Mouse (Mus musculus) midbrain, embryonic 10.5 days (tissue): Measurements from ENCODE around the gene Dgke. TPM values are rescaled to one million over a fixed set of nuclear protein-coding genes. Genes with fewer than 3 reads are reported as not detected.
"Not testable (repeated sequence)": the region's sequence is repeated elsewhere in the genome, so short reads cannot be mapped to it uniquely, and the experiment has no call there.

Source experiments
- DNase-seq: peaks from one replicate; pipeline ENCODE4 v3.0.0-alpha.2; 2017; ENCODE audit warnings: low spot score
- H3K27ac ChIP-seq: fragments of 300-500 bp; sonication (generic); replicated peaks from 2 replicates; pipeline ENCODE4 v1.5.1; 2016; ENCODE audit warnings: mild to moderate bottlenecking
- H3K27me3 ChIP-seq: fragments of 300-500 bp; sonication (generic); 2 replicates; pipeline ENCODE4 v1.6.1; 2016; ENCODE audit warnings: low read depth, mild to moderate bottlenecking; ENCODE audit not compliant: poor library complexity, severe bottlenecking
- H3K36me3 ChIP-seq: fragments of 300-500 bp; sonication (generic); 2 replicates; pipeline ENCODE4 v1.6.1; 2016; ENCODE audit warnings: mild to moderate bottlenecking, moderate library complexity
- H3K4me1 ChIP-seq: fragments of 300-500 bp; sonication (generic); 2 replicates; pipeline ENCODE4 v1.6.1; 2016
- H3K4me3 ChIP-seq: fragments of 300-500 bp; sonication (generic); 2 replicates; pipeline ENCODE4 v1.5.1; 2016; ENCODE audit warnings: mild to moderate bottlenecking, moderate library complexity
- H3K9me3 ChIP-seq: fragments of 300-500 bp; sonication (generic); replicated peaks from 2 replicates; pipeline ENCODE4 v1.6.1; 2016; ENCODE audit warnings: mild to moderate bottlenecking
- WGBS: fragments of 180-500 bp; shearing (Covaris S2); methylation state at CpG from one replicate; pipeline ENCODE4 v1.1.7; 2016; 5-methylcytosine and 5-hydroxymethylcytosine counted together
- polyA plus RNA-seq: library from polyadenylated mRNA; unstranded; fragments of >200 nt; fragmentation: Nextera tagmentation; extraction: Ambion mirVana; gene quantifications from 2 replicates; pipeline ENCODE4 v1.2.1, GENCODE M21; 2016

Gene Dgke
- polyA plus RNA-seq, 1 experiment from 2014 or later = 4.2 TPM

DNA sequence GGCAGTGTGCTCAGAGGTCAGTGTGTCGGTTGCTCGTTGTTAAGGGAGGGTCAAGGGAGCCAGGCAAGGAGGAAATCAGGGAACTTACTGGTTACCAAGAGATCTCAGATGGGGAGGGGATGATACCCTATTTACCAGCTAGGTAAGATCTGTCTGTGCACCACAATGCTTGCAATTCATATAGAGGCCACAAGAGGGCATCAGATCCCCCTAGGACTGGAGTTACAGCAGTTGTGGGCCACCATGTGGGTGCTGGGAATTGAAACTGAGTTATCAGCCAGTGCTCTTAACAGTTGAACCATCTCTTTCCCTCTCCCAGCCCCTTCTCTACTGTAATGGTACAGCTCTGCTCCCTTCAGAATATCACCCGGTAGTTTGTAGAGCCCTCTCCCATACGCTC is 22.1 kb upstream of the Dgke start:
- Histone ChIP-seq H3K27me3 (no peaks in the 10 kb centered on the region), H3K4me3 (no peak overlapping the region), H3K4me1 (no peaks in the 10 kb centered on the region), H3K27ac (no peak overlapping the region), H3K9me3 (peaks cover 5% of the 10 kb centered on the region; the same call in 1 of the 2 replicates), H3K36me3 (no peaks in the 10 kb centered on the region)
- 91% methylated on average over 4 of the region's 4 CpGs for WGBS
- no peak for DNase-seq

DNA sequence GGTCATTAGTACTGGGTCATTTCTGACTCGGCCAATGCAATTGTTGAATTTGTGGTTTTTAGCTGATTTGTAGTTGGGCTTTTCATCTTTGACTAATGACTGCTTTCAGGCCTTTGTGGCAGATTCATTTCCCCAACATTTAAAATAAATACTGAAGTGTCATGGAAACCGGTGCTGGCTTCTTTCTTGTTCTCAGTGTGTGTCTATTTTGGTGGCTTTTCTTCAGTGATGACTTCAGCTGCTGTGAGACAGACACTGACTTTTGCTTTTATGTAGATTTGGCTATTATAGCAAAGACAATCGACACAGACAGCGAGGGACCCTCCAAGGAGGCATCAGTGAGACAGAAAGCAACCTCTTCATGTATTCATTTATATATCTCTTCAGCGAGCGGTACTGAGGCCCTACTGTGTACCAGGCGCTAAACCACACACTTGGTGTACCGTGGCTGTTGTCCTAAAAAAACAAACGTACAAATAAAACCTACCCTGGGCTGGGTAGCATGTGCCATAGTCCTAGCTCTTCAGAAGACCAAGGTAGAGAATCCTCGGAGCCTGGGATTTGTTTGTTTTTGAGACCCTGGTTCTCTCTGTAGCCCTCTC is 19.7 kb upstream of the Dgke start:
- Histone ChIP-seq H3K4me3 (no peak overlapping the region), H3K27ac (no peak overlapping the region), H3K9me3 (peaks cover 5% of the 10 kb centered on the region; the same call in 1 of the 2 replicates), H3K4me1 (no peaks in the 10 kb centered on the region), H3K36me3 (no peaks in the 10 kb centered on the region), H3K27me3 (no peaks in the 10 kb centered on the region)
- no peak for DNase-seq
- 84% methylated on average over 10 of the region's 10 CpGs for WGBS

DNA sequence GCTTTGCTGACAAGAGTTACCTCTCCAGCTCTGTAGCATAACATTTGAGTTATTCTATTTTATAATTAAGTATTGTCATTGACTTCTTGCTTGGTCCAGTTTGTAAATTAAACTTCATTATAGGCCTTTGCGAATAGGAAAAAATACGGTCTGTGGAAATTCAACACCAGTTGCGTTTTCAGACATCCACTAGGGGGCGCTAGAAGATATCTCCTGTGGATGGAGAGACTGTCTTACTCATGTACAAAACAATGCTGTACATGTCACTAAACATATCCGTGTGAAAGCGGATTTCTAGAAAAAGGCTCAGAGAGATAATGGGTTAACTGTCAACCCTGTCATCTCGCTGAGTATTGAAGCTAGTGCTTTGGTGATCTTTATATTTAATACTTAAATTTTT is 18.0 kb upstream of the Dgke start:
- Histone ChIP-seq H3K27ac (no peak overlapping the region), H3K4me1 (no peaks in the 10 kb centered on the region), H3K27me3 (no peaks in the 10 kb centered on the region), H3K36me3 (no peaks in the 10 kb centered on the region), H3K9me3 (peaks cover 5% of the 10 kb centered on the region; the same call in 1 of the 2 replicates), H3K4me3 (no peak overlapping the region)
- WGBS = 49% methylated on average over 7 of the region's 7 CpGs
- DNase-seq = no peak

DNA sequence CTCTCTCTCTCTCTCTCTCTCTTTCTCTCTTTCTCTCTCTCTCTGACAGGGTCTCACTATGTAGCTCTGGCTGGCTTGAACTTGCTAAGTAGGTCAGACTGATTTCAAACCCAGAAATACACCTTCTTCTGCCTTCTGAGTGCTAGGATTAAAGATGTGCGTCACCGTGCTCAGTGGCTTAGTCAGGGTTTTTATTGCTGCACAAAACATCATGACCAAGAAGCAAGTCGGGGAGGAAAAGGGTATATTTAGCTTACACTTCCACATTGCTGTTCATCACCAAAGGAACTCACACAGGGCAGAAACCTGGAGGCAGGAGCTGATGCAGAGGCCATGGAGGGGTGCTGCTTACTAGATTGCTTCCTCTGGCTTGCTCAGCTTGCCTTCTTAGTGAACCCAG is 16.0 kb upstream of the Dgke start:
- not testable (repeated sequence) for H3K27ac ChIP-seq, H3K36me3 ChIP-seq, DNase-seq, H3K9me3 ChIP-seq, H3K27me3 ChIP-seq, H3K4me3 ChIP-seq, H3K4me1 ChIP-seq
- 86% methylated on average over 3 of the region's 3 CpGs for WGBS

DNA sequence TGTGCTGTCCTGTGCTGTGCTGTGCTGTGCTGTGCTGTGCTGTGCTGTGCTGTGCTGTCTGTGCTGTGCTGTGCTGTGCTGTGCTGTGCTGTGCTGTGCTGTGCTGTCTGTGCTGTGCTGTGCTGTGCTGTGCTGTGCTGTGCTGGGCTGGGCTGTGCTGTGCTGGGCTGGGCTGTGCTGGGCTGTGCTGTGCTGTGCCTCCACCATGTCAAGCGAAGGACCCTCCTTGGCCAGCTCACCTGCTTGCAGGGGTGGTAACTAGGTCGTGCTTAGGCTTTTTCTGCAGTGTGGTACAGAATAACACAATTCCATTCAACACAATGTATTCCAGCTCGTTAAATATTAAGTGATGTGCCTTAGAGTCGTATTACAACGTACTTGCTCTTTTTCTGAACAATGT is 15.3 kb upstream of the Dgke start:
- H3K36me3 ChIP-seq, H3K4me1 ChIP-seq, H3K27ac ChIP-seq, DNase-seq, H3K27me3 ChIP-seq, H3K9me3 ChIP-seq, H3K4me3 ChIP-seq: not testable (repeated sequence)
- 85% methylated on average over 5 of the region's 5 CpGs for WGBS

DNA sequence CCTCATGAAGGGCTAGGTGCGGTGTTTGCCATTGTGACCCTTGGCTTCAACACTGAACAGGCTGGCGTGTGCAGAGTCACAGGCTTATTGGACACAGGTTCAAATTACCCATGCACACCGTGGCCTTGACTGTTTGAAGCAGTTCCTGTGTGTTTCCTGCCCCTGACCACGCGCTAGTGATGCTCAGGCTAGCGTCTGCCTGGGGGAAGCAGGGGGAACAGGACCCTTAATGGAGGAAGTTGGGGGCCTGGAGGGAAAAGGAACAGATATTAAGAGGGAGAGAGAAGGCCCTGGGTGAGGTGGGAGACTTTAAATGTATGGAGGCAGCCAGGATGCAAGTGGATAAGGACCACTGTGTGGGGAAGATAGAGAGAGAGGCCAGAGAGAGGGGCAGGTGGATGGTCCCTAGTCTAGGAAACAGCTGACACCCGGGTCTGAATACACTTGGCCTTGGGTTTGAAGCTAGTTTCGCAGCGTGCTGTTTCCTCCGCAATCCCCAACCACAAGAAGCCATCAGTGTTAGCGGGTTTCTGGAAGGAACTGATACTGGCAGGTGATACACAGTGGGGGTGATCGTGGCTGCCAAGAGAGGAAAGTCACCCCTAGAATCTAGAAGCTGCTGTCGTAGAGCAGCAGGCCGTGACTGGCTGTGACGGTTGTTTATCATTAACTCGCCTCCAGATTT is 12.5 kb upstream of the Dgke start:
- H3K4me3 ChIP-seq = no peak overlapping the region
- H3K27ac ChIP-seq = no peak overlapping the region
- no peaks in the 10 kb centered on the region for H3K27me3 ChIP-seq
- WGBS = 89% methylated on average over 16 of the region's 16 CpGs
- no peak for DNase-seq
- peaks cover 9% of the 10 kb centered on the region for H3K4me1 ChIP-seq
- H3K36me3 ChIP-seq = no peaks in the 10 kb centered on the region
- no peaks in the 10 kb centered on the region for H3K9me3 ChIP-seq

DNA sequence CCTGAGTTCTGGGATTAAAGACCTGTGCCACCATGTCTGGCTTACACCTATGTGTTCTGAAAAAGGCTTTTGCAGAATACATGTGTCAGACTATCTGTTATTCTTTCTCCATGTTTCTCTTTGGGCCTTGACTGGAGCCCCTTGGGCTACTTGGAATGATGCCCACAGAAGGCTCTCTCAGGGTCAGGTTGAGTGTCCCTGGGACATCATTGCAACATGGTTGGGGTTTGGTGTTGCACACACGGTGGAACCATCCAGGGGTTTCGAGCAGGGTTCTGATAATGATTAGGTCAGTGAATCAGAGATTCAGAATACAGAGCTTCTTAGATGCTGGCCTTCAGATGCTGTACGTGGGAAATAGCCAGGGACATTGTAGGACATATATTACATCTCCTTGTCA is 11.7 kb upstream of the Dgke start:
- Histone ChIP-seq H3K27me3 (no peaks in the 10 kb centered on the region), H3K9me3 (no peaks in the 10 kb centered on the region), H3K27ac (no peak overlapping the region), H3K4me3 (no peak overlapping the region), H3K4me1 (peaks cover 9% of the 10 kb centered on the region), H3K36me3 (no peaks in the 10 kb centered on the region)
- 93% methylated on average over 3 of the region's 3 CpGs for WGBS
- no peak for DNase-seq

DNA sequence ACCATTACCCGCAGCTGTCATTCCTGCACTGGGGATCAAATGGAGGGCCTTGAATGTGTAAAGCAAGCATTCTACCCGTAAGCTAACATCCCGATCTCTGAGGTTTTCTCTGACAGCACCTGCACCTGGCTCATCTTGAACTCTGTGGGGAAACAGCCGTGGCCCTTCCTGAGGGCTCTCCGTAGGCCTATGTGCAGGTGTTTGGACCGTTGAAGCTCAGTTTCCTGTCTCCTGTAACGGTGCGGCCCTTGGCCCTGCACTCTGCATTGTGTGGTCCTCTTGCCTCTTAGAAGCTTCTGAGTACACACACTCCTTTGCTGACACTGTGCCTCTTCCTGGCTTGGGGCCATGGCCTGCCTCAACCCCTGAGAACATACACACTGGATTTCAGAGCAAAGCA is 11.0 kb upstream of the Dgke start:
- Histone ChIP-seq H3K27ac (no peak overlapping the region), H3K36me3 (no peaks in the 10 kb centered on the region), H3K27me3 (no peaks in the 10 kb centered on the region), H3K4me3 (no peak overlapping the region), H3K9me3 (no peaks in the 10 kb centered on the region), H3K4me1 (peaks cover 9% of the 10 kb centered on the region)
- no peak for DNase-seq
- WGBS = 89% methylated on average over 8 of the region's 8 CpGs

DNA sequence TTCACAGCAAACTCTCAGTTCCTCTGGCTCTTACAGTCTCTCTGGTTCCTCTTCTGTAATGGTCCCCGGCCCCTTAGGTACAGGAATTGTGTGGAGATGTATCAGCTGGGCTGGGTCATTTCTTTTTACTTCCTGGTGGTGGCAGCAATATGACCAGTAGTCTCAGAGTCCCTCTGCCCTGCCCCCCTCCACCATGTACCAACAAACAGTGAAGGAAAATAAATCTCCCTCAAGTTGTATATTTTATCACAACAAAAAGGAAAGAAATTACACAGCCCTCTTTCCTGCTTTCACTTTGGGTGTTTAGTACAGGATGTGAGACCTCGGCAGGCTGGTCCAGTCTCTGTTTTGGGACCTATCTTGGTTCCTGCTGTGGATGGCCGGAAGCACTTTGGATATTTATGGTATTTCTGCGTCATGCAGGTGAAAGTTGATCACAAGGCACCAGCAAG is 9.7 kb upstream of the Dgke start:
- peaks cover 9% of the 10 kb centered on the region for H3K4me1 ChIP-seq
- H3K4me3 ChIP-seq = no peak overlapping the region
- H3K9me3 ChIP-seq = no peaks in the 10 kb centered on the region
- H3K36me3 ChIP-seq = no peaks in the 10 kb centered on the region
- H3K27me3 ChIP-seq = no peaks in the 10 kb centered on the region
- no peak for DNase-seq
- no peak overlapping the region for H3K27ac ChIP-seq
- WGBS = 82% methylated on average over 4 of the region's 4 CpGs

DNA sequence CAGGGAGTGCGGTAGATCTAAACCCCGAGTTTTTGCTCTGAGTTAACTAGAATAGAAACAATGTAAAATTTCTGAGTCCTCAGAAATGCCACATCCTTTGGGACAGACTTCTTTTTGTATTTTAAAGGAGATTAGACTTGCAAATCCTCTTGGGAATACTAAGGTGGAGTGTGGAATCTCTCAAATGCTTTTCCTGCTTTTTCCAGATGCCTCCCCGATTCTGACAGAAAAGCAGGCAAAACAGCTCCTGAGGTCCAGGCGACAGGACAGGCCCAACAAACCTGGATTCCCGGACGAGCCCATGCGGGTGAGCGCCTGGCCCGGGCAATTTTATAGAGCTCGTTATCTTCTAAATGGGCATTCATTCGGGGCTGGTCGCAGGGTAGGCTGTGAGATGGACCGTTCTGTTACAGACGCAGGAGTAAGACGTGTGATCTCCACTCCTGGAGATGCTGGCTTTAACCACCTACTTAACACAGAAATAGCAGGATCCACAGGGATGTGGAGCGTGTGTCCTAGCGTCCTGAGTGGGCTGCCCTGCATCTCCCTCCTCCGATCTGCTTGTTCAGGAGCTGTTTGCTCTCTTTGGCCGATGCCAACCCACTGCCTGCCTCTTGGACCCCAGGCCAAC is 8.2 kb upstream of the Dgke start:
- no peak overlapping the region for H3K27ac ChIP-seq
- 63% methylated on average over 19 of the region's 19 CpGs for WGBS
- H3K4me1 ChIP-seq = peaks cover 9% of the 10 kb centered on the region

DNA sequence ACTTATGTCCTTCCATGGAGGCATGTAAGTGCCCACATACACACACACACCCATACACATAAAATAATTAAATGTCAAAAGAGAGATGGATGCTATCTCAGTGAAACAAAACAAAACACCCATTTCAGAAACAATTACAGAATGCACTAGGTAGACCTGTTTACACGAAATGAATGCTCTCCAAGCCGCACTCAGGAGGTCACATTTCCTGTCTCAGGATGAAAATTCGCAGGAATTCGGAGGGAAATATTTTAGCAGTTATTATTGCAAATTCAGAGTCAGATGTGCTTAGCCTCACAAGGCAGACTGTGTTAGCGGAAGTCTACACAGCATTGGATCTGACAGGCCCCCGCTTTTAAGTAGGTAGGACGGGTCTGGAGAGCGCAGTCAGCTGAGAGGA is 6.9 kb upstream of the Dgke start, which contains the start of gene Gm525:
Gene Gm525 (plus strand): TSS at position 301 of the 400 bp plus-strand sequence.
- WGBS = 93% methylated on average over 8 of the region's 8 CpGs

More for the DNA sequence above, 8.2 kb upstream of the Dgke start:
- H3K9me3 ChIP-seq = no peaks in the 10 kb centered on the region
- H3K36me3 ChIP-seq = no peaks in the 10 kb centered on the region
- H3K27me3 ChIP-seq = no peaks in the 10 kb centered on the region
- DNase-seq = no peak
- no peak overlapping the region for H3K4me3 ChIP-seq

DNA sequence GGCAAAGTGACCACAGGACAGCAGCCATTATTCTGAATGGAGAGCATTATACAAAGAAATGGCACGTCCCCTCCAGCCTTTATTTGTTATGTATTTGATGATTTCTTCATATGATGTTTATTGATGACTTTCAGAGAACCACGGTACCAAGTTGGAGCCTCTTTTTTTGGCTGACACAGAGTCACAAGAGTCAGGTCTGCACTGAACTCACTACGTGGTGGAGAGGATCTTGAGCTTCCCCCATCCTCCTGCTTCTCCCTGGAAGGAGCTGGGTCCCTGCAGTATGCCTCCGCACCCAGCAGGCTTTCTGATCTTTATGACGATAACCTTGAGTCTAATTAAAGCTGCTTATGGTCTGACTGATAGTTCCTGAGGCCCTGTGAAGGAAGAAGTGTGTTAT is 4.9 kb upstream of the Dgke start:
- DNase-seq = no peak
- H3K4me3 ChIP-seq = no peak overlapping the region
- WGBS = 81% methylated on average over 5 of the region's 5 CpGs
- no peaks in the 10 kb centered on the region for H3K9me3 ChIP-seq
- no peaks in the 10 kb centered on the region for H3K36me3 ChIP-seq
- H3K4me1 ChIP-seq = peaks cover 12% of the 10 kb centered on the region
- no peak overlapping the region for H3K27ac ChIP-seq
- no peaks in the 10 kb centered on the region for H3K27me3 ChIP-seq

More for the DNA sequence above, 6.9 kb upstream of the Dgke start, which contains the start of gene Gm525:
- no peaks in the 10 kb centered on the region for H3K9me3 ChIP-seq
- H3K36me3 ChIP-seq = no peaks in the 10 kb centered on the region
- no peak within 1 kb of the TSS for H3K27ac ChIP-seq
- no peak for DNase-seq
- H3K27me3 ChIP-seq = no peaks in the 10 kb centered on the region
- H3K4me3 ChIP-seq = no peak within 1 kb of the TSS
- H3K4me1 ChIP-seq = peaks cover 9% of the 10 kb centered on the region

DNA sequence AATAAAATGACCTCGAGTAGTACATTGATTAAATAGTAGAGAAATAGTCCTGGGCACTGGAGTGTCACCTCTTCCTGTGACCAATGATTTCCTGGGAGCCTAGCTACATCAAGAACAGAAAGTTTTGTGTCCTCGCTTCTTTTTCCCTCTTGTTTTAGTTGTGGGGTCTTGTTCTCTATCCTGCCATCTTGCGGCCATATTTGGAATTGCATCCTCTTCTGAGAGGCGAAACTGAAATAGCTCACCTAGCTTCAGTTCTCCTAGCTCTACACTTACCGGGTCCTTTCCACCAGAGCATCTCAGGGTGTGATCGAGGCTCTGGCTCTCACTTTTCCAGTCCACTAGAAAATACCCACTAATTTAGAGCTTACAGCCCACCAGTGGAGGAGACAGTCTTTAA is 2.7 kb upstream of the Dgke start:
- WGBS = 32% methylated on average over 6 of the region's 6 CpGs
- Histone ChIP-seq H3K27ac (no peak overlapping the region), H3K4me3 (no peak overlapping the region), H3K27me3 (no peaks in the 10 kb centered on the region), H3K9me3 (no peaks in the 10 kb centered on the region), H3K36me3 (no peaks in the 10 kb centered on the region), H3K4me1 (peaks cover 3% of the 10 kb centered on the region; the same call in 1 of the 2 replicates)
- peak; percentile 58 for DNase-seq
